ENCODE assay signal across 8 mouse cellular contexts in genomic region chr17:47295315-47296011, GRCm38 (mm10).
DNase-seq lines count a peak whose midpoint lies in the region; ATAC-seq and TF ChIP-seq lines count a peak whose summit lies in the region.

No protein-coding gene starts in this region.

- peak overlapping the region; percentile 24; the same call in 1 of the 2 replicates for H3K9ac ChIP-seq in liver, adult 2 months (ENCODE audit: low read depth, low read length)
- H3K9ac ChIP-seq in stomach, embryonic 16.5 days (ENCODE audit: low read length), result peak overlapping the region; percentile 28; the same call in 1 of the 2 replicates

- no peak for TF ChIP-seq POLR2A in thymus, adult 2 months (IDR thresholded peaks at IDR 0.05; ENCODE audit: control insufficient read depth, extremely low read depth, insufficient read depth, low read length, poor library complexity)
- TF ChIP-seq POLR2A in liver, adult 2 months (IDR thresholded peaks at IDR 0.05; ENCODE audit: extremely low read depth, insufficient read depth, low read length), result no peak

- 27% methylated on average over 17 of the region's 17 CpGs for WGBS in thymus, adult 2 months
- 60% methylated on average over 17 of the region's 17 CpGs for WGBS in liver, adult 2 months
- 28% methylated on average over 17 of the region's 17 CpGs for WGBS in stomach, embryonic 16.5 days

- ATAC-seq in stomach, embryonic 16.5 days (ENCODE audit: insufficient read depth, low FRiP score), result no peak
- ATAC-seq in erythroblast, adult 5-6 weeks (replicated peaks; ENCODE audit: low FRiP score, poor library complexity, severe bottlenecking), result no peak

- no peaks in the 10 kb centered on the region for H3K27me3 ChIP-seq in thymus, adult 2 months (ENCODE audit: control insufficient read depth, insufficient read depth, low read length)
- no peaks in the 10 kb centered on the region for H3K27me3 ChIP-seq in liver, adult 2 months (ENCODE audit: control insufficient read depth, insufficient read depth, low read length)
- H3K27me3 ChIP-seq in stomach, embryonic 16.5 days (ENCODE audit: control insufficient read depth, insufficient read depth, low read length), result no peaks in the 10 kb centered on the region

- no peak overlapping the region for H3K4me3 ChIP-seq in thymus, adult 2 months (ENCODE audit: control insufficient read depth, insufficient read depth, low read length)
- H3K4me3 ChIP-seq in liver, adult 2 months (ENCODE audit: insufficient read depth, low read depth, low read length), result no peak overlapping the region
- H3K4me3 ChIP-seq in stomach, embryonic 16.5 days (replicated peaks; ENCODE audit: low read length), result no peak overlapping the region

- no peak overlapping the region; the same call in 1 of the 2 replicates for H3K27ac ChIP-seq in thymus, adult 2 months (ENCODE audit: control insufficient read depth, insufficient read depth, low read length)
- H3K27ac ChIP-seq in liver, adult 2 months (replicated peaks; ENCODE audit: insufficient read depth, low read depth, low read length), result peak overlapping the region; percentile 76
- H3K27ac ChIP-seq in stomach, embryonic 16.5 days (ENCODE audit: low read length), result peak overlapping the region; percentile 87

- intact Hi-C loops in heart, postnatal 14 days (cut with DNase I), result no loop called here

- DNase-seq in thymus, adult 2 months, result peak; percentile 10
- no peak for DNase-seq in thymus, postnatal 10 days (ENCODE audit: low spot score in 2 of 2)
- peak; percentile 27 to 33 for DNase-seq in heart, postnatal 14 days
- peak; percentile 28 for DNase-seq in liver, adult 2 months (ENCODE audit: extremely low read depth, low read depth, low spot score)
- DNase-seq in embryo, embryonic 9.5 days (ENCODE audit: extremely low spot score), result no peak
- DNase-seq in B cell, adult 2 months, result no peak

- H3K4me2 ChIP-seq in stomach, embryonic 16.5 days (ENCODE audit: low read depth, low read length), result peak overlapping the region; percentile 23; the same call in 1 of the 2 replicates

- H3K9me3 ChIP-seq in stomach, embryonic 16.5 days (replicated peaks; ENCODE audit: control insufficient read depth, low read length), result no peaks in the 10 kb centered on the region

- H3K79me2 ChIP-seq in liver, adult 2 months (ENCODE audit: control insufficient read depth, insufficient read depth, low read length), result no peaks in the 10 kb centered on the region

- TF ChIP-seq CTCF in thymus, adult 2 months (IDR thresholded peaks at IDR 0.05; ENCODE audit: borderline replicate concordance, control insufficient read depth, extremely low read depth, insufficient read depth, low read length, poor library complexity), result no peak
- no peak for TF ChIP-seq CTCF in liver, adult 2 months (IDR thresholded peaks at IDR 0.05; ENCODE audit: low read depth, low read length)

- H3K36me3 ChIP-seq in thymus, adult 2 months (ENCODE audit: control insufficient read depth, insufficient read depth, low read length), result no peaks in the 10 kb centered on the region
- no peaks in the 10 kb centered on the region for H3K36me3 ChIP-seq in liver, adult 2 months (ENCODE audit: control insufficient read depth, insufficient read depth, low read length)
- H3K36me3 ChIP-seq in stomach, embryonic 16.5 days (ENCODE audit: control insufficient read depth, insufficient read depth, low read length), result no peaks in the 10 kb centered on the region

- peaks cover 20% of the 10 kb centered on the region for H3K4me1 ChIP-seq in thymus, adult 2 months (replicated peaks; ENCODE audit: control insufficient read depth, insufficient read depth, low read length)
- peaks cover 14% of the 10 kb centered on the region; the same call in 1 of the 2 replicates for H3K4me1 ChIP-seq in liver, adult 2 months (ENCODE audit: control insufficient read depth, insufficient read depth, low read length)
- H3K4me1 ChIP-seq in stomach, embryonic 16.5 days (ENCODE audit: control insufficient read depth, insufficient read depth, low read length), result peaks cover 35% of the 10 kb centered on the region

Comparison
In these comparisons a context has a peak if more than half of its experiments do, and no peak if none do; other contexts are left out.
1. DNase-seq: peak in thymus, adult 2 months (single experiment), heart, postnatal 14 days (2 of 2) and liver, adult 2 months (single experiment); none in thymus, postnatal 10 days (0 of 2), embryo, embryonic 9.5 days (single experiment) and B cell, adult 2 months (0 of 2).